Mouse (Mus musculus): ENCODE measurements around the gene Pdia5. TPM values are rescaled to one million over a fixed set of nuclear protein-coding genes. Genes with fewer than 3 reads are reported as not detected.
A peak's percentile ranks its signal among the peaks of the same experiment; 100 is the strongest.

Pdia5 gene
- polyA plus RNA-seq (2015; fragmentation: Nextera tagmentation; extraction: Ambion mirVana) = 47.4 and 49.4 TPM in 2 replicates

DNA sequence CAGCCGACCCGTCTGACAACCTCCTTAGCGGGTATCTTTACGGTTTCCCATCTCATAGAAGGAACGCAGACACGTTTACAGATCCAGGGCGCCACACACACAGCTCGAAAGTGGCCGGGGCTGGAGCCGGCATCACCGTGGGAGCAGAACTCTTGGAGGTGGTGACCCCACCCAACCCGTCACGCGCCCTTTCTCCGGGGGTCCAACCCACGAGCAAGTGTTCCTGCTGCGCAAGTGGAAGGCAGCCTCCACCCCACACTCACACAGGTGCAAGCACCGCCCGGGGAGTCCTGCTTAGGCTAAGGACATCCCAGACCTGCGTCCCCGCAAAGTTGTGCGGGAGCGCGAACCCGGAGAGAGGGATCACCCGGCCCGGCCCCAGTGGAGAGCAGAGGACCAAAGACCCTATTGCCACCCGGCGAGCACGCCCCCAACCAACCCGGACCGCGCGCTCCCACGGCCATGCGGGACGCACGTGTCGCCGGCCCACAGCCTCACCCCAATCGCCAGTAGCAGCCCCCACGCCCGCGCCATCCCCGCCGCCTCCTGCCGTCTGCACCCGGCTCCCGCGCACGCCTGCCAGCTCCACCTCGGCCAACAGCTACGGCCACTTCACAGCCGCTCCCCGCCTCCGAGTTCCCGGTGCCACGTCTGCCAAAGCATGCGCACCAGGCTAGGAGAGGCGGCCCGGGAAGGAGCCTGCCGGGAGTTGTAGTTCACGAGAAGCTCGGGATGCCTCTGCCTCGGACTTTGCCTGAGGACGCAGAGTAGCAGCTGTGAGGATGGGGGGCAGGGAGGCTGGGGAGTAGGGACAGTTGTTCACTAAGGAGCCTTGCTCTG lies at the start of gene Pdia5:
Gene Pdia5 (minus strand): TSS at position 643 of the 840 bp plus-strand sequence.
- peak within 1 kb of the TSS; percentile 20 for H3K9ac ChIP-seq (replicated peaks; ENCODE audit: low read depth)
- WGBS = under 1% methylated on average over 65 of the region's 66 CpGs
- peak; percentile 99 for ATAC-seq
- peak; percentile 95 for DNase-seq (ENCODE audit: low spot score)
- peak within 1 kb of the TSS; percentile 54 for H3K4me3 ChIP-seq (ENCODE audit: low read depth, low read length)
- no peaks in the 10 kb centered on the region for H3K9me3 ChIP-seq (ENCODE audit: low read length)
- TF ChIP-seq EP300 (IDR thresholded peaks at IDR 0.05) (no peak), CTCF (IDR thresholded peaks at IDR 0.05) (no peak; the same call in 1 of the 2 replicates)
- peak within 1 kb of the TSS; percentile 84 for H3K4me2 ChIP-seq (replicated peaks; ENCODE audit: low read depth, low read length)
- no peaks in the 10 kb centered on the region for H3K36me3 ChIP-seq (ENCODE audit: insufficient read depth, low read length)
- no peaks in the 10 kb centered on the region for H3K27me3 ChIP-seq (replicated peaks; ENCODE audit: insufficient read depth, low read length)
- no peaks in the 10 kb centered on the region for H3K4me1 ChIP-seq (ENCODE audit: insufficient read depth, low read depth, low read length)
- no peak within 1 kb of the TSS for H3K27ac ChIP-seq (ENCODE audit: low read length)

DNA sequence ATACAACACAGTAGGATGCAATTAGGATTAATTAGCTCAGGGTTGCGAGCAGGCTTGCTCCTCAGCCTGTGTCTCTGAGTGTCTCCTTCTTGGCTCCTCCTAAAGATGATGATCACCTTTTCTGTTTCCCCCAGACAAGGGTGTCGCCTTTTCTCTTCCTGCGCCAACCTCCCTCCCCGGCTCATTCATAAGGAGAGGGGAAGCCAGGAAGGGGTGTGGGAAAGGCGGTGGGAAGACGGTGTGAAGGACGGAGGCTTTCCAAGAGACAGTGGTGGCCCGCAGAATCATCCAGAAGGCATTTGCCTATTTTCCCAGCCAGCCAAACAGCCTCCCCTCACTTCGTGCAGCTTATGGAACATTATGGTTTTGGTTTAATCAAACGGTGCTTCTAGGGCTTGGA lies 48.4 kb upstream of the Pdia5 start:
- Histone ChIP-seq H3K9ac (replicated peaks; ENCODE audit: low read depth) (no peak overlapping the region), H3K27me3 (replicated peaks; ENCODE audit: insufficient read depth, low read length) (peaks cover 38% of the 10 kb centered on the region), H3K4me3 (ENCODE audit: low read depth, low read length) (no peak overlapping the region), H3K4me2 (replicated peaks; ENCODE audit: low read depth, low read length) (no peak overlapping the region), H3K4me1 (ENCODE audit: insufficient read depth, low read depth, low read length) (peaks cover 4% of the 10 kb centered on the region), H3K36me3 (ENCODE audit: insufficient read depth, low read length) (no peaks in the 10 kb centered on the region), H3K27ac (ENCODE audit: low read length) (no peak overlapping the region), H3K9me3 (ENCODE audit: low read length) (no peaks in the 10 kb centered on the region)
- no peak for DNase-seq (ENCODE audit: low spot score)
- 45% methylated on average over 10 of the region's 10 CpGs for WGBS
- no peak for TF ChIP-seq CTCF (IDR thresholded peaks at IDR 0.05)
- no peak for ATAC-seq

DNA sequence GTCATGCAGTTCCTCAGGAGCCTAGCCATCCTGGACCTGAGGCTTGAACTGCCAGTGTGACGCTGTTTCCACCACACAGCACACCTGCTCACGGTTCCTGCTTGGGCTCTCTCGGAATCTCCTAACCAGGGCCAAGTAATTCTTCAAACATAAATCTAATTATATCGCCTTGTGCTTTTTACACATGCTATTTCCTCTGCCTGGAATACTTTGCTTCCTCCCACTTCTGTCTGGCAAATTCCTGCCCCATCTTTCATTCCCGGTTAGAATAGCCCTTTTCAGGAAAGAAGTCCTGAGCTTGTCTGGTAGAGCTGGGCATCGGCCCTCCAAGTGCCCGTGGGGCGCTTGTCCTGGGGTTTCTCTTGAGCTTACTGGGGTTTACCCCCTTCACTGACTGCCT lies 47.0 kb upstream of the Pdia5 start:
- Histone ChIP-seq H3K4me2 (replicated peaks; ENCODE audit: low read depth, low read length) (no peak overlapping the region), H3K27me3 (replicated peaks; ENCODE audit: insufficient read depth, low read length) (peaks cover 34% of the 10 kb centered on the region), H3K4me3 (ENCODE audit: low read depth, low read length) (no peak overlapping the region), H3K4me1 (ENCODE audit: insufficient read depth, low read depth, low read length) (peaks cover 4% of the 10 kb centered on the region), H3K27ac (ENCODE audit: low read length) (no peak overlapping the region), H3K9me3 (ENCODE audit: low read length) (no peaks in the 10 kb centered on the region), H3K9ac (replicated peaks; ENCODE audit: low read depth) (no peak overlapping the region), H3K36me3 (ENCODE audit: insufficient read depth, low read length) (no peaks in the 10 kb centered on the region)
- TF ChIP-seq CTCF (IDR thresholded peaks at IDR 0.05) (no peak), EP300 (IDR thresholded peaks at IDR 0.05) (no peak)
- ATAC-seq (no peak), DNase-seq (ENCODE audit: low spot score) (no peak)
- WGBS = 58% methylated on average over 8 of the region's 8 CpGs

DNA sequence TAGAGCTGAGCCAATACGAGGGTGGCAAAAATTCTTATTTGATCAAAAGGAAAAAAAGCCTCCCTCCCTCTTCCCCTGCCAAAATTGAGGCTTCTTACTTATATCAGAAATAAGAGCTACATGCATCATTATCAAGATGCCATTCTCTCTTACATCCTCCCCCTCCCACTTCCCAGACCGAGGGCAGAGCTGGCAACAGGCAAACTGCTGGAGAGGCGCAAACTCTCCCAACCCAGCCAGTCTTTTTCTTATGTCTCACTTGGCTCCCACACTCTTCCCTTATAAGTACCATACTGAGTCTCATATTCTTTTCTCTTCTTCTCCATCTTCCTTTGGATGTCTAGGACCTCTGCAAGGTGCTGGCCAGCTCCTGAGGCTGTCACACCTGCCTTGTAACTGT lies 44.0 kb upstream of the Pdia5 start:
- no peak for TF ChIP-seq CTCF (IDR thresholded peaks at IDR 0.05)
- no peak for TF ChIP-seq EP300 (IDR thresholded peaks at IDR 0.05)
- Histone ChIP-seq H3K9me3 (ENCODE audit: low read length) (no peaks in the 10 kb centered on the region), H3K36me3 (ENCODE audit: insufficient read depth, low read length) (no peaks in the 10 kb centered on the region), H3K4me2 (replicated peaks; ENCODE audit: low read depth, low read length) (no peak overlapping the region), H3K4me1 (ENCODE audit: insufficient read depth, low read depth, low read length) (no peaks in the 10 kb centered on the region), H3K4me3 (ENCODE audit: low read depth, low read length) (no peak overlapping the region), H3K27ac (ENCODE audit: low read length) (no peak overlapping the region), H3K9ac (replicated peaks; ENCODE audit: low read depth) (no peak overlapping the region), H3K27me3 (replicated peaks; ENCODE audit: insufficient read depth, low read length) (peaks cover 4% of the 10 kb centered on the region; the same call in 1 of the 2 replicates)
- ATAC-seq = no peak
- 60% methylated on average over 3 of the region's 3 CpGs for WGBS
- no peak for DNase-seq (ENCODE audit: low spot score)

DNA sequence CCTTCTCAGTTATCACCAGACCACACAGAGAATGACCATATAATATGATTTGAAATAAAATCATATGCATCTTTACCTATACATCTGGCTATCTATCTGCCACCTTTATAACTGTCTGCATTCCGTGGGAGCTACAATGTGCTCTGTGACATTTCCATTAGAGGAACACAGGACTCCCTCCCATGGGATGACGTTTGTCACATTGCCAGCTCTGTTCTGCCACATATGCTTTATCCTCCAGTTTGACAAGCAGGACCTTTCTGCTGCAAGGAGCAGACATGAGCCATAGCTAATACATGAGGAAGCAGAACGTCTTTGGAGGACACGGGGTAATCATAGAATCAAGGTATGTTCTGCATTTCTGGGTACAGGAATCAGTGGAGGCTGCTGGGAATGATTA lies 33.5 kb upstream of the Pdia5 start:
- Histone ChIP-seq H3K4me3 (ENCODE audit: low read depth, low read length) (no peak overlapping the region), H3K9ac (replicated peaks; ENCODE audit: low read depth) (no peak overlapping the region), H3K27me3 (replicated peaks; ENCODE audit: insufficient read depth, low read length) (no peaks in the 10 kb centered on the region), H3K36me3 (ENCODE audit: insufficient read depth, low read length) (no peaks in the 10 kb centered on the region), H3K27ac (ENCODE audit: low read length) (no peak overlapping the region), H3K9me3 (ENCODE audit: low read length) (no peaks in the 10 kb centered on the region), H3K4me2 (replicated peaks; ENCODE audit: low read depth, low read length) (no peak overlapping the region), H3K4me1 (ENCODE audit: insufficient read depth, low read depth, low read length) (no peaks in the 10 kb centered on the region)
- WGBS = 67% methylated on average over 4 of the region's 4 CpGs
- DNase-seq (ENCODE audit: low spot score) (no peak), ATAC-seq (no peak)
- no peak for TF ChIP-seq EP300 (IDR thresholded peaks at IDR 0.05)
- TF ChIP-seq CTCF (IDR thresholded peaks at IDR 0.05) = no peak

DNA sequence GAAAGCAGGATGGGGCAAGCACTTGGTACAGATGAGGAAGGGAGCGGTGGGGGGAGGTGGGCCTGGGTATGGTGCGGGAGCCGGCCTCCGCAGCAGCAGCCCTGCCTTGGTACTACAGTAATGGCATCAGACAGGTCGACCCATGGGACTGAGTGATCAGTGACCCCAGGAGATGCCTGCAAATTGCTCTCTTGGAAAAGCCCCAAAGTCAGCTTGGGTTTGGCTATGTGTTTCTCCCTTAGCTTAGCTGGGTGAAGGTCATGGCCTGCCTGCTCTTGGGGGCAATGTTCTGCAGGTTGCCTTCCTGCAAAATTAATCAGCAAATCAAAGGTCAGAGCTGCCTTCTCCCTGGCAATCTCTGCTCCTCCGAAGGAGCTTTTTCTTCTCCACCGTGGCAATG lies 28.6 kb upstream of the Pdia5 start:
- Histone ChIP-seq H3K27me3 (replicated peaks; ENCODE audit: insufficient read depth, low read length) (no peaks in the 10 kb centered on the region), H3K4me1 (ENCODE audit: insufficient read depth, low read depth, low read length) (no peaks in the 10 kb centered on the region), H3K4me2 (replicated peaks; ENCODE audit: low read depth, low read length) (no peak overlapping the region), H3K27ac (ENCODE audit: low read length) (no peak overlapping the region), H3K4me3 (ENCODE audit: low read depth, low read length) (no peak overlapping the region), H3K9me3 (ENCODE audit: low read length) (no peaks in the 10 kb centered on the region), H3K9ac (replicated peaks; ENCODE audit: low read depth) (no peak overlapping the region), H3K36me3 (ENCODE audit: insufficient read depth, low read length) (no peaks in the 10 kb centered on the region)
- 60% methylated on average over 7 of the region's 7 CpGs for WGBS
- DNase-seq (ENCODE audit: low spot score) (no peak), ATAC-seq (no peak)
- TF ChIP-seq CTCF (IDR thresholded peaks at IDR 0.05) (no peak), EP300 (IDR thresholded peaks at IDR 0.05) (no peak)

Data from lung, postnatal 0 days (tissue).